Mouse (Mus musculus) left cerebral cortex, postnatal 10 days (tissue): ENCODE results near the gene Dnajc19. TPM values are rescaled to one million over a fixed set of nuclear protein-coding genes. Genes with fewer than 3 reads are reported as not detected.
A peak's percentile ranks its signal among the peaks of the same experiment; 100 is the strongest.

Source experiments
- DNase-seq, 2 experiments: peaks; one replicate each; pipeline ENCODE4 v3.0.0; 2021 to 2022; ENCODE audit warnings: low spot score in 2 of 2, mixed read lengths in 1 of 2; ENCODE audit errors: extremely low spot score in 1 of 2
- intact Hi-C: fragments of 180-260 bp; cut with DNase I; formaldehyde crosslinking; loops from one replicate; pipeline ENCODE4 v1.15.1; 2025
- total RNA-seq, 2 experiments: library from RNA; stranded (reverse); gene quantifications; 2 replicates each; pipeline ENCODE4 v1.2.3; 2021

The Dnajc19 gene
- total RNA-seq, 2 experiments from 2014 or later: 59.6 to 62.4 TPM

DNA sequence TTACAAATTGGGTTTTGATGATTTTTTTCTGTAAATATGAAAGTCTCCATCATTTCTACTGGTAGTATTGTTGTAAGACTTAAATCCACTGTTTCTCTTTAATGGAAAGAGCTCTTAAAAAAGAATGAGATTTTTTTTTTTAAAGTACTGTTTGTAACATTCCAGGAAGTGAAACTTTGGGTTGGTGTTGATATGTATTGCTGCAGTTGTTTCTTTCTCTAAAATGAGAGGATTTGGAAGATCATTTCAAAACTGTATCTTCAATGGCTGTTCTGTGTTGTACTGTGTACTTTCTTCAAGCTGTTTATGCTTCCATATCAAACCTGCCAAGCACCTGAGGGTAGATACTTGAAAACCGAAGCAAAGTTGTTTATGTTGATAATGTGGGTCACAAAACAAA lies 46.3 kb downstream of the Dnajc19 start:
- intact Hi-C loops: no loop called here
- no peak for DNase-seq

DNA sequence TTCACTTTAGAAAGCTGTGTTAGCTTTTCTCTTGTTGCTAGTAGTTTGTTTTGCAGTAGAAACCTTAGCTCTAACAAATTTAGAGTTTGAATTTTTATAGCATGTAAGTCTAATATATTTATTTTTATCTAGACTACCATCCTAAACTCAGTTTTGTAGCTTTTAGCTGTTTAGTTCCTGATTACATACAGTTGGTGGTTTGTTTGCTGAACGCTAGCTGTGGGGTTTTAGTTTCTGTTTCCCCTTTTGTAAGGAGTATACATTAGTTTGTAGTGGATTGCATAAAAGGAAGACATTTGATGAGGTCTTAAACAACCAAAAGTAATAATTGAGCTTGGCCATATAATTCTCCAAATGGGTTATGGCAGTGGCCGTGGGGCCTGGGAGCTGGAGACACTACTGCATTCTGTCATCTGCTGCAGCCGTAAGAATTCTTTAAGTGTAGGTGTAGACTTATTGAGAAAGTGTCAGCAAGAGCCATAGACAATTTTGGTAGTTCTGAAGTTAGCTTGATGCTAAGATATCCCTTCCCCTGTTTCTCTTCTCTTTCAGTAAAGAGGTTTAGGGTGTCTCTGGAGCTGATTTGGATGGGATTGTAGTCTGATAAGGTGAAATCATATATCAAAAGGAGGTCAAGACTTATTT lies 47.3 kb downstream of the Dnajc19 start:
- DNase-seq: no peak
- intact Hi-C loops: no loop called here

DNA sequence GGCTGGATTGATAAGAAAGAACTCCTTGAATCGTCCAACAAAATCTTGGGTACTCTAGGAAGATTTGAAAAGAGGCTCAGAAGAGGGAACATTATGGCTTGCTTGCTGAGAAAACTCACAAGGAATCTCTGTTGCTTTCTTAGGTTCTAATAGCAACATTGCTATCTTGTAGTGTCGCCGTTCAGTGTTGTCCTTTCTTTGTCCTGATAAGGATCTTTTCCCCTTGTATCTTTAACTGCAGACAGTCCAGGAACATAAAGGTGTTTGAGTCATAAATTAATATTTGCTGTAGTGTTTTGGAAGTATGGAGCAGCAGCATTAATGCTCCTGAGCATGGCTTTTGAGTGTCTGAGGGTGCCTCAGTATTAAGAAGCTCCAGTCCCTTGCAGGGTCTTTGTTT lies 50.5 kb downstream of the Dnajc19 start:
- no peak for DNase-seq
- intact Hi-C loops: no loop called here

DNA sequence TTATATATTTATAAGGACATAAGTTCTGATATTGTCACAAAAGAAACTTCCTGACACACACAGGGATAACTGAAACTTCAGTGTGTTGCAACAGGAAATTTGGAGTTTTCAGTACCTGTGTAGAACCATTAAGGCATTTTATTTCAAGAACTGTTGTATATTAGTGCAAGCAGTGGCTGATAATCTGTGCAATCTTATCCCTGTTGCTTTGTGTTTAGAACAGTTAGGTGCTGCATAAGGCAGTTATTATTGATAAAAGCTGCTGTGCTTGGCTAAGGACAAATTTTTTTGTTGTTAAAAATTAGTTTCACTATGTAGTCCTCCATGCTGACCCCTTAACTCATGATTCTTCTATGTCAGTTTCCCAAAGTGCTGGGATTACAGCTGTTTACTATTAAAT lies 52.2 kb downstream of the Dnajc19 start:
- intact Hi-C loops: no loop called here
- no peak for DNase-seq

DNA sequence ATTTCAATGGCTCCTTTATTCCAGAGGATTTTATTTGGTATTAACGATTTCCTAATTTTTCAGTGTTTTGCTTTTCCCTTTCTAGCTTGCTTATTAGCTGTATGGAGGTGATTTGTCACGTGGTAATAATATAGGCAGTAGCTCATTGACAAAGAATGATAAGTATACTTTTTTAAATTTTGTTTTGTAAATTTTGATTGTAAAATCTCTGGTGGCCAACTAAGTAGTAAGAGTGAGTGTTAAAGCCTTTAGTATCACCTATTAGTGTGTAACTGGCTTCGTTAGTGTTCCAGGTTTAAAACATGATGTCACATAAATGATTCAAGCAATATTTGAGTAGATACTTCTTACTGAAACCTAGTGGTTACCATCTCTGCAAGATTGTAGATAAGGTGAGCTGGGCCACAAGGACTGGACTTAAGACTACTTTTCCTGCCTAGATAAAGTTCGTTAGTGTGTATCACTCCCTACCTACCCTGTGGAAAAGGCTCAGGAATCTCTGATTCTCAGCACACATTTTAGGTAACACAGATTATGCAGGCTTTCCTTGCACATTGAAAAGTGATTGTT lies 59.8 kb downstream of the Dnajc19 start:
- no peak for DNase-seq
- intact Hi-C loops: no loop called here

DNA sequence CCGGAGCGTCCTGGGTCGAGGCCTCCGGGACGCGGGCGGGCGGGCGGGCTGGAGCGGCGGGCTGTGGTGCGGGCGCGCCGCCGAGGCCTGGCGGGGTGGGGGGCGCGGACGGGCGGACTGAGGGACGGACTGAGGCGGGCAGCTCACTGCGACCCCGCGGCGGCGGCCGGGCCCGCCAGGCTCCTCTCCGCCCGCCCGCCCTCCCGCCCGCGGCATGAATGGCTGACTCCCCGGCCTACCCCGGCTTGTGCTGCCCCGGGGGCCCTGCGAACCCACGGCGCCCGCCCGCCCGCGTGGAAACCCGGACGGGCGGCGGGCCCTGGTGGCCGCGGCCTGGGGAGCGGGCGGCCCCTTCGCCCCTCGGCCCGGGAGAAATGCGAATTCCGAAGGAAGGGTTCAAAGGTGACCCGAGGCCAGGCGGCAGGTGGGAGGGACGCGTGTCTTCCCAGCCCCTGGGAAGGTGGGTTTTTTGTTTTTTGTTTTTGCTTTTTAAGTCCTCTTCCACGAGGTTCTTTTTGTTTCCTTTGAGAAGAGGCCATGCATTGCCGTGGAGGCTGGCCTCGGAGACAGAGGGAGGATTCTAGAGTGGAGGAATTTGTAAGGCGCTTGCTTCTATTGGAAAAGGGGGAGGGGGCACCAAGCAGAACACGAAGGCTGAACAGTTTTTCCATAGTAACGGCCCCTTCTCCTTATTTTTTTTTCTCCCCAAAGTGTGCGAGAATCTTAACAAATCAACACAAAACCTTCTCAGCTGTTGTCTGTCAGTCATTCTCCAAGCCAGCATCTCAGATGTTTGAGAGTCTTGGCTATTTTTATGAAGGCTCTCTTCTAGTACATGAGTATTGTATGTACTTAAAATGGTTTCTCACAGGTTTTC lies 60.5 kb downstream of the Dnajc19 start:
- intact Hi-C loops: no loop called here
- DNase-seq: no peak

DNA sequence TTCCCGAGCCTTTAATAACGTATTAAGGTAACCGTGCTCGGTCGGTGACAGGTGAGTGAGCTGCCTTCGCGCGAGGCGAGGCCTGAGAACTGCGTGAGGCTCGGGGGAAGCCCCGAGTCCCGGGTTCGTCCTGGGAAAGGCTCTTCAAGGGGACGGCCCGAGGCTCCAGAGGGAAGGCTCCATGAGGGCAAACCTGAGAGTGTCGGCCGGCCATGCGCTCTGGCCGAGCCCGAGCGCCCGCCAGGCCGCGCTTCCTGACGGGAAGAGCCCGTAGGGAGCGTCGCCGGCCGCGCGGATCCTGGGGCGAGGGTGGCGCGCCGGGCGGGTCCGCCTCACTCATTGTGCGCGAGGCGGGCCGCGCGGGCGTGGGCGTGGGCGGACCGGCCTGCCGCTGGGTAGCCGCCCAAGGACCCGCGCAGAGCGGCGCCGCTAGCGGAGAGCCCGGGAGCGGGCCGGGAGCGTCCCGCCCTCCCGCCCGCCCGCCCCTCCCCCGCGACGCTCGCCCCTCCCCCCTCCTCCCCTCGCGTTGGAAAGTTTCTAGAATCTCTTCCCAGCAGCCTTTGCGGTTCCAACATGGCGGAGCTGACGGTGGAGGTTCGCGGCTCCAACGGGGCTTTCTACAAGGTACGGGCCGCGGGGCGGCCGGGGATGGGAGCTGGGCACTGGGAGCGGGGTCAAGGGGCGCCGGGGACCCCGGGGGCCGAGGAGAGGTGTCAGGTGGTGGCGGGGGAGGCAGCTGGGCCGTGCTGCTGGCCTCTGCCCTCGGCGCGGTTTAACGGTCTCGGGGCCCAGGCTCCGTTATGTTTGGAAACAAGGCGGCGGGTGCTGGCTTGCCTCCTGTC lies 61.4 kb downstream of the Dnajc19 start, which contains the start of gene Fxr1:
TSS of gene Fxr1 (plus strand) at position 404 of the 842 bp plus-strand sequence.
- peak; percentile 74 to 92 for DNase-seq
- intact Hi-C loops: no loop called here

DNA sequence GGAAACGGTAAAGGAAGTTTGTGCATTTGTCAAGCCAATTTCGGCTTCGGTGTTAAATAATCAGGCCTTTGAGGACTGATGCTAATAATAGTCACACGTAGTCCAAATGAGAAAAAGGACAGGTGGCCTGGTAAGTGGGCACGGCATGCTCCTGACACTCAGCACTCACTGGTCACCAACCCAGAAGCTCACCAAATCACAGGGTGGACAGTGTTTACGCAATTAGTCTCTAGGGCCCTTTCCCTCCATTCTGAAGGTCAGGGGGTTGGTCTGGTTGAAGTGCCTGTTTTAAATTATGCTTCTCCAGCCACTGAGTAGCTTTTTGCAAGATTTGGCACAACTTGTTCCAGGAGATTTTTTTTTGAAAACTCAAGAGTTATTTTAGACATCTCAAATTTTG lies 72.9 kb downstream of the Dnajc19 start:
- DNase-seq: no peak
- intact Hi-C loops: no loop called here

DNA sequence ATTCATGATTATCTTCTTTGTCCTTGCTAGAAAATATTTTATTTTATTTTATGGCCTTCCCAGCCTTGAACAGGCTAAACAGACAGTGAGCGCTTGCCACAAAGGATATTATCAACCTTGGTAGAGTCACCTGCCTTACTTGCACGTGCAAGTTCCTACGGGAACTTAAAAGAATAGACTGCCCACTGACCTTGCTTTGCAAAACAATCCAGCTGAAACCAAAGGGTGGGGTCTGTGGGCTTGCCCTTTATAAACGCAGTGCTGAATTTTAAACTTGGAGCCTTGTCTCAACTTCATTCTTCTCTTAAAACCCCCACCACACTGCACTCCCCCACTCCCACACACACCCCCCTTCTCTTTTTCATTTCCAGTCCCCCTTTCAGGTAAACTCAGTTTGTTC lies 73.5 kb downstream of the Dnajc19 start:
- no peak for DNase-seq
- intact Hi-C loops: no loop called here

DNA sequence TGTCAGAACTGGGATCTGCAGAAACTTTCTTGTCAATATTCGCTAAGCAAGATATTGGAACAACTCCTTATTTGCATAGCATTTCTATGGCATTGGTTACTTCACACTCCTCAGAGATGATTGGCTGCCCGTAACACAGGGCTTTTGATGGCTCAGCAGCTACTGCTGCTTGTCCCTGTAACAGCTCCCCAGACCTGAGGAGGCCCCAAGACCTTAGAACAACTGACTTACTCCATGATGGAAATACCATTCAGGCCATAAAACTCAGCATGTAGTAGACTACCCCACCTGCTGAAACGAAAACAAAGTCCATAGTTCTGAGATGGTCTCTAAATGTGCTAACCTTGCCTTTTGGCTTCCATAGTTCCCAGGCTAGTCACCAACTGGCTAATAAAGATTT lies 74.3 kb downstream of the Dnajc19 start:
- DNase-seq: no peak
- intact Hi-C loops: no loop called here

DNA sequence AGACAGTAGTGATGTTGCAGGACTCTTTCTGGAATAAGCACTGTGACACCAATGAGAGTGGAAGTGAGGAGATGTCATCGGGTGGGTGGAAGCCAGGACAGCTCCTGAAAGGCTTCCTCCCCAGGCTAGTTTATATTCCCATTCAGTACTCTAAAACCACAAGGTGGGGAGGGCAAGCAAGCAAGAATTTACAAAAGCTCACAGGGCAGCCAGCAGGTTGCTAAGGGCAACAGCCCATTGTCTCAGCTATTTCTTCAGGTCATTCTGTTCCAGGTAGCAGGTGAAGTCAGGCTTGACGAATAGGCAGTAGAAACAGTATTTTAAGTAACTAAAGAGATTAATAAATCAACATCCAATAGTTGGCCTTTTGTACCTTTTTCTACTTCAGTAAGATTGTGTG lies 74.8 kb downstream of the Dnajc19 start:
- intact Hi-C loops: no loop called here
- DNase-seq: no peak

Other genes with a start within 250 kb of the Dnajc19 start
- 10 to 100 TPM; 44.1 to 48.8 TPM for gene Ccdc39, start 237.0 kb downstream of the Dnajc19 start, total RNA-seq
- gene Fxr1, start 61.4 kb downstream of the Dnajc19 start, total RNA-seq: 10 to 100 TPM; 66.0 to 66.3 TPM